Mouse (Mus musculus) adrenal gland, adult 18-20 months (tissue): ENCODE data around the gene Oaz3. TPM values are rescaled to one million over a fixed set of nuclear protein-coding genes. Genes with fewer than 3 reads are reported as not detected.

ENCODE experiments used
- DNase-seq, 2 experiments: peaks; one replicate each; pipeline ENCODE4 v3.0.0; 2021 to 2022; ENCODE audit warnings: low spot score in 2 of 2
- long read RNA-seq, 2 experiments: library from polyadenylated mRNA; stranded (forward); transcript quantifications; one replicate each; pipeline ENCODE4 v2.0.0; 2021
- total RNA-seq, 2 experiments: library from RNA; stranded (reverse); gene quantifications; 1 replicate in 1 of 2; 2 replicates in 1 of 2; pipeline ENCODE4 v1.2.3; 2021

Gene Oaz3
- not detected for total RNA-seq
- long read RNA-seq, experiment 1: 0 reads
- long read RNA-seq, experiment 2: 0 reads

- no peak for DNase-seq
Measured at GRCm38 (mm10) chr3:94443597-94443964, at the start of gene Oaz3. Gene Oaz3, minus strand, starts transcription at chr3:94443915.

GRCm38 (mm10) chr3:94487581-94487980 lies 43.9 kb upstream of the Oaz3 start:
- DNase-seq: no peak

GRCm38 (mm10) chr3:94485922-94486321 lies 42.2 kb upstream of the Oaz3 start:
- DNase-seq: no peak

- no peak for DNase-seq
Measured at GRCm38 (mm10) chr3:94483790-94484439, 40.2 kb upstream of the Oaz3 start.

- DNase-seq: no peak
Measured at GRCm38 (mm10) chr3:94482764-94483385, 39.2 kb upstream of the Oaz3 start.

- DNase-seq: no peak
Measured at GRCm38 (mm10) chr3:94481429-94481828, 37.7 kb upstream of the Oaz3 start.

- DNase-seq: no peak
Measured at GRCm38 (mm10) chr3:94480291-94480884, 36.7 kb upstream of the Oaz3 start, which contains the start of gene Riiad1. Gene Riiad1, minus strand, starts transcription at chr3:94480341.

GRCm38 (mm10) chr3:94479564-94479963 lies 35.8 kb upstream of the Oaz3 start:
- no peak for DNase-seq

- DNase-seq: no peak
Measured at GRCm38 (mm10) chr3:94478591-94479169, 35.0 kb upstream of the Oaz3 start.

- DNase-seq: no peak
Measured at GRCm38 (mm10) chr3:94477981-94478422, 34.3 kb upstream of the Oaz3 start, which contains the start of gene Celf3. Gene Celf3, plus strand, starts transcription at chr3:94478295.

GRCm38 (mm10) chr3:94477444-94477843 lies 33.7 kb upstream of the Oaz3 start:
- no peak for DNase-seq

GRCm38 (mm10) chr3:94476301-94477035 lies 32.8 kb upstream of the Oaz3 start:
- no peak for DNase-seq

- DNase-seq: no peak
Measured at GRCm38 (mm10) chr3:94473567-94474232, 30.0 kb upstream of the Oaz3 start.

- DNase-seq: no peak
Measured at GRCm38 (mm10) chr3:94473115-94473505, 29.4 kb upstream of the Oaz3 start.

- DNase-seq: no peak
Measured at GRCm38 (mm10) chr3:94472447-94473114, 28.9 kb upstream of the Oaz3 start.

GRCm38 (mm10) chr3:94468931-94469330 lies 25.2 kb upstream of the Oaz3 start:
- DNase-seq: no peak

- no peak for DNase-seq
Measured at GRCm38 (mm10) chr3:94465632-94466430, 22.1 kb upstream of the Oaz3 start.

GRCm38 (mm10) chr3:94463926-94464578 lies 20.3 kb upstream of the Oaz3 start:
- no peak for DNase-seq

GRCm38 (mm10) chr3:94459834-94460233 lies 16.1 kb upstream of the Oaz3 start:
- no peak for DNase-seq
